Mouse (Mus musculus) liver, adult (tissue): Measurements from ENCODE around the gene Eef2k.

Experiments used
- GATA4 ChIP-seq: IDR thresholded peaks from 2 replicates; pipeline ENCODE4 v1.6.1; 2014; ENCODE audit warnings: mild to moderate bottlenecking, low read length; ENCODE audit not compliant: insufficient replicate concordance

Eef2k gene

GRCm38 (mm10) chr7:120838436-120839160 is 4.0 kb upstream of the Eef2k start:
- TF ChIP-seq GATA4, result no peak

- no peak for TF ChIP-seq GATA4
These were observed 2.8 kb upstream of the Eef2k start for GRCm38 (mm10) chr7:120839786-120840185.

DNA sequence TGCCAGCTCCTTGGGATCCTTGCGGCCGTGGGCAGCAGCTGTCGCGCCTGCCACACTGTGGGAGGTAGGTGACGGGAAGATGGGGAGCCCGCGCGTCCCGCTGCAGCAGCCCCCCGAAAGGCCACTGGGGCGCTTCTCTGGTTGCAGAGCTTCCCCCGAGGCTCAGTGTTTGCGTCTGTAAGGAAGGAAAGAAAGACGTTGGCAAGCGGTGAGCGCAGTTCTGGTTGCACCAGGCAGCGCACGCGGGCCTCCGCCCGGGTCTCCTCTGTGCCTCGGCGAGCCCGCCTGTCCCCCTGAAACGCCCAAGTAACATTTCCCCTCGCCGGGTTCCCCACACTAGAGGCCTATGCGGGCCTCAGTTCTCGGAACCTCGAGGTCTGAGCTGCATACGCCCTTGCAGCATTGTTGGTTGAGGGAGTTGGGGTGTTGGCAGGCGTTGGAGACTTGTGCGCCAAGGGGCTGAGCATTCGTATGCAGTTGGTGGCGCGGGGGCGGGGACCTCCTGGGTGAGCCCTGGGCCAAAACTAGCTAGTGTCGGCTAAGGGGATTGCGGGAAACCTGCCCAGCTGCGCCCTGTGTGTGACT is 498 bp downstream of the Eef2k start:
- TF ChIP-seq GATA4, result no peak

GRCm38 (mm10) chr7:120843852-120844435 is 1.3 kb downstream of the Eef2k start:
- no peak for TF ChIP-seq GATA4

DNA sequence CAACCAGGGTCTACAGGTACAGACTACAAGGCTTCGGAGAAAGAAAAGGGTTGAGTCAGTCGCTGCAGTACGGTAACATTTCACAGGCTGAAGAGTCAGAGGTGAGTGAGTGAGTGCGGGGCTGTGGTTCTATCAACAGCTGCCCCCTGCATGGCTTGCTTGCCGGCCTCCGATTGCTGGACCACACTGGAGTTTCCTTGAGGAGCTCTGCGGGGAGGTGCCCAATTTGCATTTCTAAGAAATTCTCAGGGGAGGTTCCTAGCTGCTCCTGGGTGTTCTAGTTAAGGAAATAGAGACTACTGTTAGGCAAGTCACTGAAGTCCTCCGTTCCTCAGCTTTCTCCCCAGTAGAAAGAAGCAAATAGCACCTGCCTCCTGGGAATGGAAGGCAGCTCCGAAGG is 2.1 kb downstream of the Eef2k start:
- no peak for TF ChIP-seq GATA4

GRCm38 (mm10) chr7:120848831-120849512 is 6.3 kb downstream of the Eef2k start:
- no peak for TF ChIP-seq GATA4

GRCm38 (mm10) chr7:120850165-120850564 is 7.5 kb downstream of the Eef2k start:
- TF ChIP-seq GATA4, result no peak

- TF ChIP-seq GATA4, result no peak
These were observed 17.2 kb downstream of the Eef2k start for GRCm38 (mm10) chr7:120859854-120860253.

DNA sequence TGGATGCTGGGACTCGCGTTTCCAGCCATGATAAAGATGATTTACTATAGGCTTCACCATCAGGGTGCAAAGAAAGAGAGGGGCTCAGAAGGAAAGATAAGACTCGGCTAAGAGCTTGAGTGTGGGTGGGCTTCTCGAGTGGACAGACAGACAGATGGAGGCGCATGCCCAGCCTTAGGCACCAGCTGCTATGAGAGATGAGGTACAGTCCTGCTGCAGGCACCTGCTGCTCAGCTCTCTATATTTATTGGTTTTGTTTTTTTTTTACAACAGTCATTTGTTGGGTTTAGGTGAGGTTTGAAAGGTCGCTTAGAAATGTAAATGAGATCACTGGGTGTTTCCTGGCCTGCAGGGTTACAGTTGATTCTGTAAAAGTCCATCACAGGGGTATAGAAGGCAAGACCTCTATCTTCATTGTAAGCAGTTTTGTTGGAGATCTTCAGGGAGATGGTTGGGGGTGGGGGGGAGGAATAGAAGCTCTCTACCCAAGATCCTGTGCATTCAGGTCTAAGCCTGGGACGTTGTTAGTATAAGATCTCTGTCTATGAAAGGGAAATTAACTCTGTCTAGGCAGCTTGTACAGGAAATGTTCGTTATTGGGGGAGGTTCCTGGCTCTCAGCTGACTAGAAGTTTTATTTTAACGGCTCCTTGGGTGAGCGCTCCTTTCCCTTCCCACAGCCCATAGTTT is 18.3 kb downstream of the Eef2k start:
- TF ChIP-seq GATA4, result no peak

GRCm38 (mm10) chr7:120861488-120862047 is 18.9 kb downstream of the Eef2k start:
- TF ChIP-seq GATA4, result no peak

GRCm38 (mm10) chr7:120862196-120862595 is 19.6 kb downstream of the Eef2k start:
- TF ChIP-seq GATA4, result no peak

DNA sequence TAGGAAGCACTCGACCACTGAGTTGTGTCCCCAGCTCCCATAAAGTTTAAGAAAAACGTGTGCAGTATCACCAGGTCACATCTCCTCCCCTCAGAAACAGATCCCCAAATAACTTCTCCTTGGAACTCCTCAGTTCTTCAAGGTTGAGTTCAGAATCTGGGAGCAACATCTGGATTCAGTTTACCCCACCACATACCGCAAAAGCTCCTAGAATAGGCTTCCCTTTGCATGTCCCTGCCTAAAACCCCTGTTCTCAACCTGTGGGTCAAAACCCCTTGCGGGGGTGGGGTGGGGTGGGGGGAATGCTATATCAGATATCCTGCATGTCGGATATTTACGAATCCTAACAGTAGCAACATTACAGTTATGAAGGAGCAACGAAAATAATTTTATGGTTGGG is 20.0 kb downstream of the Eef2k start:
- no peak for TF ChIP-seq GATA4

- no peak for TF ChIP-seq GATA4
These were observed 20.8 kb downstream of the Eef2k start for GRCm38 (mm10) chr7:120863476-120863875.

- TF ChIP-seq GATA4, result no peak
These were observed 22.5 kb downstream of the Eef2k start for GRCm38 (mm10) chr7:120865100-120865499.

DNA sequence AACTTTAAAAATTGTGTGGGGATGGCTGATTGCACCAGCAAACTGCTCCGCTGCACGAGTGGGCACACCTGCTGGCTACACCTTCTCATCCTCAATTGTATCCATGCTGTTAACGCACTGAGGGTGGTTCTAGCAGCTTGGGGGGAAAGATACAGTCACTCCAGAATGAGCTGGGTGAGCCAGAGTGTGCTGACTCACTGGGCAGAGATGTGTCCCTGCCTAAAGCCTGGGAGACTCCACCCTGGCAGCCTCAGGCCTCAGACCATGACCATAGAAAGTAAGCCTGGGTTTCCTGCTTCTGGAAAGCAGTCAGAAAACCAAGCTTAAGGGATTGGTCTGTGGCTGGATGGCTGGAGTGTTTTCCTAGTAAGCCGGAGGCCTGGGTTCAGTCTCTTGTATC is 23.2 kb downstream of the Eef2k start:
- TF ChIP-seq GATA4, result no peak

DNA sequence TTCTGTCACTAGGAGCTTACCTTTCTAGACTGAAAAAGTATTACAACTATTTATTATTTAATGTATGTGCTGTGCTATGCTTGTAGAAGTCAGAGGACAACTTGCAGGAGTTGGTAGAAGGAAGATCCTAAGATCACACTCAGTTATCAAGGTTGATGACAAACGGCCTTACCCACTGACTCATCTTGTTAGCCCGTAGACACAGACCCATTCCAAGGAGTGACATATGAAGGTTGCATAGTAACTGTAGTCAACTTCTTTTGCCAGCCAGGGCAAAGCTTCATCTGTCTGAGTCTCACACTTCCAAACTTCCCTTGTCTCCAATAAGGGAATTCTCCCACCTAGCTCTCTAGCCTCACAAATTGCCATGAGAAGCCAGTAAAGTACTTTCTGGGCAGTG is 24.1 kb downstream of the Eef2k start:
- no peak for TF ChIP-seq GATA4

DNA sequence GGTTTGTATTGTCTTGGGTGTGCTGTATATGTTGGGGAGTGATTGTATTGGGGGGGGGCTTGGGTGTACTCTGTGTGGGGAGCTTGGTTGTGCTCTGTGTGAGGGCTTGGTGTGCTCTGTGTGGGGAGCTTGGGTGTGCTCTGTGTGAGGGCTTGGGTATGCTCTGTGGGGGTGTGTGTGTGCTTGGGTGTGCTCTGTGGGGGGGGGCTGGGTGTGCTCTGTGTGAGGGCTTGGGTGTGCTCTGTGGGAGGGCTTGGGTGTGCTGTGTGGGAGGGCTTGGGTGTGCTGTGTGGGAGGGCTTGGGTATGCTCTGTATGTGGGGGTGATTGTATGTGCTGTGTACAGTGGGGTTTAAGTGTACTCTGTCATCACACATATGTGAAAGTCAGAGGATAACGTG is 25.1 kb downstream of the Eef2k start:
- TF ChIP-seq GATA4, result no peak
